9 mouse cellular contexts compared by ENCODE assay signal in genomic region chr17:48931621-48932405, GRCm38 (mm10). TPM values are rescaled to one million over a fixed set of nuclear protein-coding genes. Genes with fewer than 3 reads are reported as not detected.
DNase-seq lines count a peak whose midpoint lies in the region; ATAC-seq and TF ChIP-seq lines count a peak whose summit lies in the region.
"Had no signal": no experiment of that assay in that cellular context is flagged by ENCODE, and none has a peak within 500 bp of the region (broad histone marks: within the 10 kb centered on the region; RNA-seq: fewer than 3 reads in every experiment).

Lrfn2 (plus strand) TSS chr17:48932379.

- H3K9me3 ChIP-seq in forebrain, postnatal 0 days (ENCODE audit: low read length): no peaks in the 10 kb centered on the region
- no peaks in the 10 kb centered on the region for H3K9me3 ChIP-seq in liver, embryonic 16.5 days (replicated peaks; ENCODE audit: control insufficient read depth, low read length)
- no peaks in the 10 kb centered on the region for H3K9me3 ChIP-seq in neural tube, embryonic 14.5 days (ENCODE audit: control insufficient read depth, low read length)

- DNase-seq in B cell, adult 2 months: peak; percentile 62
- peak; percentile 62 for DNase-seq in cerebellum, adult 11-12 months
- DNase-seq in forebrain, postnatal 0 days: peak; percentile 94
- peak; percentile 53 for DNase-seq in heart, postnatal 25 days (ENCODE audit: low spot score)
- peak; percentile 87 to 91 for DNase-seq in layer of hippocampus, adult 18-20 months (ENCODE audit: low spot score in 2 of 2)
- peak; percentile 87 for DNase-seq in testis, postnatal 10 days (ENCODE audit: low spot score)

- under 1% methylated on average over 55 of the region's 56 CpGs for WGBS in forebrain, postnatal 0 days
- 1% methylated on average over 55 of the region's 56 CpGs for whole genome bisulfite sequencing in liver, embryonic 16.5 days (ENCODE audit: insufficient replicate concordance)
- WGBS in neural tube, embryonic 14.5 days: under 1% methylated on average over 51 of the region's 56 CpGs

- no peaks in the 10 kb centered on the region for H3K27me3 ChIP-seq in forebrain, postnatal 0 days (ENCODE audit: insufficient read depth, low read length)
- H3K27me3 ChIP-seq in liver, embryonic 16.5 days (ENCODE audit: control insufficient read depth, insufficient read depth, low read depth, low read length): peaks cover 25% of the 10 kb centered on the region
- 0 out of 2 replicates have a peak, but pooled peaks cover 2% of the 10 kb centered on the region for H3K27me3 ChIP-seq in neural tube, embryonic 14.5 days (ENCODE audit: control insufficient read depth, insufficient read depth, low read length)

- intact Hi-C loops in heart, postnatal 25 days (cut with DNase I): loop anchor here (2.0 kb wide), 2 partner anchors 249 to 469 kb away; no protein-coding TSS in a partner anchor

- peak within 1 kb of the TSS; percentile 89 for H3K27ac ChIP-seq in forebrain, postnatal 0 days (ENCODE audit: low read depth, low read length)
- H3K27ac ChIP-seq in liver, embryonic 16.5 days (ENCODE audit: low read length): no peak within 1 kb of the TSS
- peak within 1 kb of the TSS; percentile 63 for H3K27ac ChIP-seq in neural tube, embryonic 14.5 days (ENCODE audit: low read depth, low read length)

- no peaks in the 10 kb centered on the region for H3K36me3 ChIP-seq in forebrain, postnatal 0 days (ENCODE audit: insufficient read depth)
- no peaks in the 10 kb centered on the region for H3K36me3 ChIP-seq in liver, embryonic 16.5 days (ENCODE audit: control insufficient read depth, insufficient read depth)
- H3K36me3 ChIP-seq in neural tube, embryonic 14.5 days (ENCODE audit: control insufficient read depth, insufficient read depth, low read length): no peaks in the 10 kb centered on the region

- ATAC-seq in forebrain, postnatal 0 days: peak; percentile 93
- peak; percentile 62; the same call in 1 of the 2 replicates for ATAC-seq in liver, embryonic 16.5 days (ENCODE audit: low read depth)
- peak; percentile 94 for ATAC-seq in neural tube, embryonic 14.5 days (ENCODE audit: low read depth)

- peak within 1 kb of the TSS; percentile 87 for H3K9ac ChIP-seq in forebrain, postnatal 0 days
- no peak within 1 kb of the TSS; the same call in 1 of the 2 replicates for H3K9ac ChIP-seq in liver, embryonic 16.5 days (ENCODE audit: low read depth, low read length)
- H3K9ac ChIP-seq in neural tube, embryonic 14.5 days (replicated peaks; ENCODE audit: low read depth, low read length): peak within 1 kb of the TSS; percentile 60

- peak; percentile 98 for TF ChIP-seq CTCF in forebrain, postnatal 0 days (IDR thresholded peaks at IDR 0.05; ENCODE audit: low read depth)

- H3K4me2 ChIP-seq in forebrain, postnatal 0 days (ENCODE audit: low read depth): peak within 1 kb of the TSS; percentile 70
- peak within 1 kb of the TSS; percentile 60 for H3K4me2 ChIP-seq in liver, embryonic 16.5 days (ENCODE audit: low read depth, low read length)
- peak within 1 kb of the TSS; percentile 66 for H3K4me2 ChIP-seq in neural tube, embryonic 14.5 days (ENCODE audit: low read depth, low read length)

- 0 out of 2 replicates have a peak, but pooled peaks cover 8% of the 10 kb centered on the region for H3K4me1 ChIP-seq in forebrain, postnatal 0 days (ENCODE audit: insufficient read depth)
- H3K4me1 ChIP-seq in liver, embryonic 16.5 days (ENCODE audit: control insufficient read depth, low read depth, low read length): no peaks in the 10 kb centered on the region
- no peaks in the 10 kb centered on the region for H3K4me1 ChIP-seq in neural tube, embryonic 14.5 days (ENCODE audit: control insufficient read depth, insufficient read depth, low read length)

- peak within 1 kb of the TSS; percentile 71 for H3K4me3 ChIP-seq in forebrain, postnatal 0 days (ENCODE audit: low read depth, low read length)
- peak within 1 kb of the TSS; percentile 49 for H3K4me3 ChIP-seq in liver, embryonic 16.5 days (ENCODE audit: low read depth, low read length)
- peak within 1 kb of the TSS; percentile 51 for H3K4me3 ChIP-seq in neural tube, embryonic 14.5 days (ENCODE audit: low read depth, low read length)

RNA-seq across cellular contexts. Expression of gene Lrfn2, which starts in this region (rescaled TPM):
- 28.5 and 28.7 TPM in 2 replicates for total RNA-seq in forebrain, postnatal 0 days (2014; rRNA removed)
- 12.5 and 16.5 TPM in 2 replicates for polyA plus RNA-seq in forebrain, postnatal 0 days (2015; fragmentation: Nextera tagmentation; extraction: Ambion mirVana)
- under 1 TPM; 0.48 to 0.70 TPM for total RNA-seq in heart, postnatal 25 days (2021)
- 10 to 100 TPM; 39.5 to 43.2 TPM for total RNA-seq in layer of hippocampus, adult 18-20 months (2021)
- polyA plus RNA-seq in liver, embryonic 16.5 days (2015; fragmentation: Nextera tagmentation; extraction: Ambion mirVana): not detected in 2 replicates
- polyA plus RNA-seq in neural tube, embryonic 14.5 days (2014; fragmentation: Nextera tagmentation; extraction: Ambion mirVana): 7.7 and 9.8 TPM in 2 replicates
- polyA plus RNA-seq: C2C12 had no signal

Comparison
In these comparisons a context has a peak if more than half of its experiments do, and no peak if none do; other contexts are left out.
1. RNA of gene Lrfn2 (total RNA-seq): 39.5 to 43.2 TPM in layer of hippocampus, adult 18-20 months and 28.5 to 28.7 TPM in forebrain, postnatal 0 days; 0.48 to 0.70 TPM in heart, postnatal 25 days; every median in the first group is over 10 times any median in the second.
2. Peak in DNase-seq in heart, postnatal 25 days; RNA of the gene not detected or under 1 TPM.
3. Peak in ATAC-seq, H3K4me3 ChIP-seq and H3K4me2 ChIP-seq in liver, embryonic 16.5 days; RNA of the gene not detected or under 1 TPM.
4. Peak in every context shown above with its lines, with median percentiles within 50 percentile points of each other: DNase-seq, ATAC-seq, H3K4me2 ChIP-seq and H3K4me3 ChIP-seq.